Mouse (Mus musculus) myocyte (in vitro differentiated cells): ENCODE measurements around the gene Ldb2.

Source experiments
- CEBPB ChIP-seq: IDR thresholded peaks from 2 replicates; pipeline ENCODE4 v1.6.1; 2011; ENCODE audit warnings: mild to moderate bottlenecking, moderate library complexity; ENCODE audit not compliant: poor library complexity, insufficient read depth, severe bottlenecking
- E2F4 ChIP-seq: IDR thresholded peaks from one replicate; pipeline ENCODE4 v1.6.1; 2011; ENCODE audit warnings: mild to moderate bottlenecking, control low read depth, moderate library complexity; ENCODE audit not compliant: insufficient read depth
- MAX ChIP-seq: IDR thresholded peaks from one replicate; pipeline ENCODE4 v1.6.1; 2011; ENCODE audit warnings: low read depth, mild to moderate bottlenecking, control low read depth
- MYOD1 ChIP-seq, 3 experiments: IDR thresholded peaks; one replicate each; pipeline ENCODE4 v1.6.1; 2011; ENCODE audit warnings: control low read depth in 2 of 3, low read depth in 2 of 3, mild to moderate bottlenecking in 2 of 3, moderate library complexity in 1 of 3; ENCODE audit not compliant: insufficient read length in 2 of 3, control insufficient read depth in 1 of 3
- MYOG ChIP-seq, 3 experiments: IDR thresholded peaks; one replicate each; pipeline ENCODE4 v1.6.1; 2011; ENCODE audit warnings: control low read depth in 2 of 3, low read depth in 2 of 3, mild to moderate bottlenecking in 2 of 3; ENCODE audit not compliant: insufficient read length in 2 of 3, control insufficient read depth in 1 of 3, insufficient read depth in 1 of 3
- POLR2A ChIP-seq: IDR thresholded peaks from one replicate; pipeline ENCODE4 v1.6.1; 2011; ENCODE audit warnings: low read depth, mild to moderate bottlenecking, control low read depth, moderate library complexity; ENCODE audit not compliant: insufficient read length
- POLR2AphosphoS2 ChIP-seq: IDR thresholded peaks from one replicate; pipeline ENCODE4 v1.6.1; 2011; ENCODE audit warnings: low read depth, control low read depth; ENCODE audit not compliant: insufficient read length
- REST ChIP-seq: IDR thresholded peaks from one replicate; pipeline ENCODE4 v1.6.1; 2011; ENCODE audit warnings: mild to moderate bottlenecking, control low read depth, moderate library complexity; ENCODE audit not compliant: insufficient read depth, insufficient read length
- SRF ChIP-seq: IDR thresholded peaks from one replicate; pipeline ENCODE4 v1.6.1; 2011; ENCODE audit warnings: low read depth; ENCODE audit not compliant: control insufficient read depth, insufficient read length
- TCF12 ChIP-seq: IDR thresholded peaks from one replicate; pipeline ENCODE4 v1.6.1; 2011; ENCODE audit warnings: mild to moderate bottlenecking, control low read depth; ENCODE audit not compliant: poor library complexity, insufficient read depth, severe bottlenecking
- USF1 ChIP-seq: IDR thresholded peaks from one replicate; pipeline ENCODE4 v1.6.1; 2011; ENCODE audit warnings: low read depth, mild to moderate bottlenecking, control low read depth, moderate library complexity

- TF ChIP-seq CEBPB = no peak
- no peak for TF ChIP-seq USF1
- TF ChIP-seq MYOG (IDR thresholded peaks at IDR 0.05; ENCODE audit: control insufficient read depth in 1 of 3, insufficient read depth in 1 of 3, insufficient read length in 2 of 3, low read depth in 2 of 3) = no peak
- TF ChIP-seq POLR2A = no peak
- no peak for TF ChIP-seq POLR2AphosphoS2
- no peak for TF ChIP-seq E2F4
- TF ChIP-seq MYOD1 (IDR thresholded peaks at IDR 0.05; ENCODE audit: control insufficient read depth in 1 of 3, insufficient read length in 2 of 3, low read depth in 2 of 3) = no peak
- TF ChIP-seq MAX = no peak
- TF ChIP-seq SRF = no peak
- TF ChIP-seq REST = no peak
- no peak for TF ChIP-seq TCF12
Measured at GRCm38 (mm10) chr5:44713181-44713789, 86.2 kb downstream of the Ldb2 start.
